Mouse (Mus musculus) forebrain, embryonic 11.5 days (tissue): ENCODE measurements around the gene Foxl1. TPM values are rescaled to one million over a fixed set of nuclear protein-coding genes. Genes with fewer than 3 reads are reported as not detected.

Experiments
- ATAC-seq: fragments of 200-750 bp; cut with Nextera tagmentation; replicated peaks from 2 replicates; pipeline ENCODE4 v1.8.0; 2017; ENCODE audit warnings: moderate TSS enrichment; ENCODE audit not compliant: low FRiP score
- DNase-seq: peaks from one replicate; pipeline ENCODE4 v3.0.0-alpha.2; 2017; ENCODE audit warnings: low spot score
- H3K27ac ChIP-seq: fragments of 300-500 bp; sonication (generic); 2 replicates; pipeline ENCODE4 v1.5.1; 2014; ENCODE audit warnings: low read depth, low read length
- H3K27me3 ChIP-seq: fragments of 300-500 bp; sonication (generic); 2 replicates; pipeline ENCODE4 v1.6.1; 2014; ENCODE audit warnings: mild to moderate bottlenecking, low read length, mixed read lengths; ENCODE audit not compliant: control insufficient read depth, insufficient read depth
- H3K36me3 ChIP-seq: fragments of 300-500 bp; sonication (generic); 2 replicates; pipeline ENCODE4 v1.6.1; 2014; ENCODE audit warnings: mild to moderate bottlenecking, low read length, moderate library complexity, mixed read lengths; ENCODE audit not compliant: control insufficient read depth, insufficient read depth
- H3K4me1 ChIP-seq: fragments of 300-500 bp; sonication (generic); replicated peaks from 2 replicates; pipeline ENCODE4 v1.6.1; 2014; ENCODE audit warnings: low read length, mixed read lengths; ENCODE audit not compliant: control insufficient read depth, insufficient read depth
- H3K4me2 ChIP-seq: fragments of 300-500 bp; sonication (generic); 2 replicates; pipeline ENCODE4 v1.6.1; 2014; ENCODE audit warnings: low read depth, mild to moderate bottlenecking, low read length, moderate library complexity, mixed read lengths; ENCODE audit not compliant: severe bottlenecking
- H3K4me3 ChIP-seq: fragments of 300-500 bp; sonication (generic); 2 replicates; pipeline ENCODE4 v1.5.1; 2014; ENCODE audit warnings: low read depth, low read length
- H3K9ac ChIP-seq: fragments of 300-500 bp; sonication (generic); 2 replicates; pipeline ENCODE4 v1.6.1; 2014; ENCODE audit warnings: low read length
- H3K9me3 ChIP-seq: fragments of 300-500 bp; sonication (generic); 2 replicates; pipeline ENCODE4 v1.6.1; 2016; ENCODE audit warnings: low read length, mixed read lengths; ENCODE audit not compliant: control insufficient read depth
- WGBS: fragments of 180-500 bp; shearing (Covaris S2); extraction: QIAGEN DNeasy Blood & Tissue Kit; methylation state at CpG from one replicate; pipeline ENCODE4 v1.1.7; 2014; 5-methylcytosine and 5-hydroxymethylcytosine counted together
- polyA plus RNA-seq: library from polyadenylated mRNA; unstranded; fragments of >200 nt; fragmentation: Nextera tagmentation; extraction: Ambion mirVana; gene quantifications from 2 replicates; pipeline ENCODE4 v1.2.1, GENCODE M21; 2014

The Foxl1 gene
- 0.39 and 0.81 TPM in 2 replicates for polyA plus RNA-seq

GRCm38 (mm10) chr8:121127756-121128375 lies at the start of gene Foxl1:
TSS of gene Foxl1 (plus strand) at chr8:121127940.
- Histone ChIP-seq H3K9me3 (no peaks in the 10 kb centered on the region; the same call in 1 of the 2 replicates), H3K36me3 (no peaks in the 10 kb centered on the region), H3K27me3 (peaks cover 80% of the 10 kb centered on the region), H3K27ac (no peak within 1 kb of the TSS), H3K4me2 (0 out of 2 replicates have a peak within 1 kb of the TSS, but pooled peaks have one; percentile 11), H3K4me1 (peaks cover 10% of the 10 kb centered on the region; the same call in 1 of the 2 replicates), H3K9ac (no peak within 1 kb of the TSS), H3K4me3 (peak within 1 kb of the TSS; percentile 5; the same call in 1 of the 2 replicates)
- WGBS = under 1% methylated on average over 43 of the region's 43 CpGs
- ATAC-seq (no peak), DNase-seq (no peak)

- no peak overlapping the region for H3K9ac ChIP-seq
- H3K27ac ChIP-seq = no peak overlapping the region
- H3K4me2 ChIP-seq = no peak overlapping the region
- 0 out of 2 replicates have a peak, but pooled peaks cover 4% of the 10 kb centered on the region for H3K4me1 ChIP-seq
- no peak for ATAC-seq
- WGBS = 2% methylated on average over 14 of the region's 14 CpGs
- H3K4me3 ChIP-seq = no peak overlapping the region
- H3K36me3 ChIP-seq = no peaks in the 10 kb centered on the region
- no peak for DNase-seq
- H3K27me3 ChIP-seq = peaks cover 93% of the 10 kb centered on the region
- no peaks in the 10 kb centered on the region for H3K9me3 ChIP-seq
Measured at GRCm38 (mm10) chr8:121078721-121079120, 49.0 kb upstream of the Foxl1 start.

- no peak overlapping the region for H3K4me2 ChIP-seq
- no peak overlapping the region for H3K27ac ChIP-seq
- no peaks in the 10 kb centered on the region for H3K36me3 ChIP-seq
- no peak overlapping the region for H3K9ac ChIP-seq
- H3K4me1 ChIP-seq = 0 out of 2 replicates have a peak, but pooled peaks cover 5% of the 10 kb centered on the region
- no peak overlapping the region for H3K4me3 ChIP-seq
- no peak for ATAC-seq
- no peak for DNase-seq
- H3K27me3 ChIP-seq = peaks cover 93% of the 10 kb centered on the region
- H3K9me3 ChIP-seq = no peaks in the 10 kb centered on the region
- under 1% methylated on average over 7 of the region's 7 CpGs for WGBS
Measured at GRCm38 (mm10) chr8:121079201-121079600, 48.5 kb upstream of the Foxl1 start.

- no peaks in the 10 kb centered on the region for H3K9me3 ChIP-seq
- H3K4me2 ChIP-seq = no peak overlapping the region
- H3K9ac ChIP-seq = no peak overlapping the region
- no peak overlapping the region for H3K4me3 ChIP-seq
- 1% methylated on average over 12 of the region's 12 CpGs for WGBS
- peaks cover 11% of the 10 kb centered on the region; the same call in 1 of the 2 replicates for H3K4me1 ChIP-seq
- ATAC-seq = no peak
- H3K27me3 ChIP-seq = peaks cover 93% of the 10 kb centered on the region
- DNase-seq = no peak
- H3K36me3 ChIP-seq = no peaks in the 10 kb centered on the region
- H3K27ac ChIP-seq = no peak overlapping the region
Measured at GRCm38 (mm10) chr8:121079944-121080343, 47.8 kb upstream of the Foxl1 start.

- Histone ChIP-seq H3K4me3 (no peak overlapping the region), H3K4me2 (no peak overlapping the region), H3K4me1 (peaks cover 12% of the 10 kb centered on the region; the same call in 1 of the 2 replicates), H3K27me3 (peaks cover 99% of the 10 kb centered on the region), H3K36me3 (no peaks in the 10 kb centered on the region), H3K9ac (no peak overlapping the region), H3K9me3 (no peaks in the 10 kb centered on the region), H3K27ac (no peak overlapping the region)
- WGBS = under 1% methylated on average over 49 of the region's 49 CpGs
- no peak for DNase-seq
- ATAC-seq = no peak
Measured at GRCm38 (mm10) chr8:121080361-121081090, 47.2 kb upstream of the Foxl1 start.

GRCm38 (mm10) chr8:121081398-121081797 lies 46.3 kb upstream of the Foxl1 start:
- no peaks in the 10 kb centered on the region for H3K9me3 ChIP-seq
- H3K4me3 ChIP-seq = no peak overlapping the region
- no peak overlapping the region for H3K4me2 ChIP-seq
- no peak for DNase-seq
- no peaks in the 10 kb centered on the region for H3K36me3 ChIP-seq
- H3K27me3 ChIP-seq = peaks cover 99% of the 10 kb centered on the region
- H3K27ac ChIP-seq = no peak overlapping the region
- H3K4me1 ChIP-seq = peaks cover 12% of the 10 kb centered on the region; the same call in 1 of the 2 replicates
- ATAC-seq = no peak
- under 1% methylated on average over 7 of the region's 7 CpGs for WGBS
- no peak overlapping the region for H3K9ac ChIP-seq

- Histone ChIP-seq H3K9ac (no peak overlapping the region), H3K9me3 (no peaks in the 10 kb centered on the region), H3K4me1 (peaks cover 12% of the 10 kb centered on the region; the same call in 1 of the 2 replicates), H3K4me3 (peak overlapping the region; percentile 36; the same call in 1 of the 2 replicates), H3K27ac (no peak overlapping the region), H3K36me3 (no peaks in the 10 kb centered on the region), H3K27me3 (peaks cover 99% of the 10 kb centered on the region), H3K4me2 (peak overlapping the region; percentile 26; the same call in 1 of the 2 replicates)
- DNase-seq (no peak), ATAC-seq (no peak)
- WGBS = under 1% methylated on average over 54 of the region's 57 CpGs
Measured at GRCm38 (mm10) chr8:121082218-121083092, 45.3 kb upstream of the Foxl1 start.
